Mouse (Mus musculus): ENCODE results near the gene Naaa. TPM values are rescaled to one million over a fixed set of nuclear protein-coding genes. Genes with fewer than 3 reads are reported as not detected.

The Naaa gene
- total RNA-seq, 2 experiments from 2014 or later = 5.8 to 11.9 TPM

DNA sequence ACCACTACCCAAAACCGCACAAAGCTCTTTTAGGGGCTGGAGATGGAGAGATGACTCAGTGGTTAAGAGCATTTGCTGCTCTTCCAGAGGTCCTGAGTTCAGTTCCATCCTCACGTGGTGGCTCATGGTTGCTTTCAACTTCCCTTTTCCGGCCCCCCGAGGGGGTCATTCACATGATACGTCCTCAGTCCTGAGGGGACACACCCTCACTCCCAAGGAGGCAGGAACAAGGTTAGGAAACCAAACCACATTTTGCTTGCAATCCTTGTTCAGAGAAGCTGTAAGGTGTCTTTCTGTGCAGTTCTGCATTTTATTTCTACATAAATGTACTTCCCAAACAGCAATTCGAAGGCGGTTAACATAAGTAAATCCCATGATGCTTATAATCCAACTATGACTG lies 7.5 kb downstream of the Naaa start:
- peak; percentile 94 for ATAC-seq (replicated peaks; ENCODE audit: poor library complexity, severe bottlenecking)

DNA sequence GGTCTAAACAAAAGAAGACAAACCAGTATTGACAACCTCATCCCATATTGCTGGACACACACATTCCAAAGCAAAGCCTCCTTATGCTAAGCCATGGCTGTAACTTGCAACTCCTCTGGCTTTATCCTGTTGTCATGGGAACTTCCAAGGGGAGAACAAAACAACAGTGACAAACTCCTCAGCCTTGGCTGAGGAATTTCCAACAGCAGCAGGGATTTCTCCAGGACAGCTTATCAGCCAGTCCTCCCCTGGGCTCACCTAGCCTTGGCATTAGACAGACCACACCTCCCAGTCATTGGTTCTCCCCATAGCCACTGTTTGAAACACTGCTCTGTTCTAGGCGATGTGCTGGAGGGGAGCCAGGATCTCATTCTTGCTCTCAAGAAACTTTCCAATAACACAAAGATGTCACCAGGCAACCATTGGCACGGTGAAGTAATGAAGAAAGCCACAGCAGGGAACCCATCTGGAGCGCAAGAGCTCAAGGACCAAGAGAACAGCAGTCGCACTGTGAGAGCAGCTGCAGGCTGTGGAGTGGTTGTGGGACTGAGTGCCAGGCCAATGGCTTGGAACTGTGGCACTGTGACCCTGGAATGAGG lies 14.1 kb downstream of the Naaa start:
- no peak for ATAC-seq (replicated peaks; ENCODE audit: poor library complexity, severe bottlenecking)

DNA sequence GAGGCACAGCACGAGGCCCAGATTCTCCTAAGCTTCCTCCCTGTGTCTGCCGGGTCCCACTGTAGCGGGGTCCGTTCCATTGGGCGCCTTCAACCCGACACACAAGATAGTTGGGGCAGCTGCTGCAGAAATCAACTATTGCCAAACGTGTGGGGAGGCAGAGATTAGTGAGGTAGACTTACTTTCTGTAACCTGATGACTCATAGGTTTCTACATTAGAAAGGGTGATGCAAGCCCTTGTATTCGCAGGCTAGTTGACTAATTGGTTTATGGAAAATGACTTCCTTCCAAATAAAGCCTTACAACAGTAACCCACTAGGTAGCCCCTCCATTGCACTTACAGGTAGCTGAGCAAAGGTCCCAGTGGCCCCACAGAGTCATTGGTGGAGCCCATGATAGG lies 15.3 kb downstream of the Naaa start:
- peak; percentile 80 for ATAC-seq (replicated peaks; ENCODE audit: poor library complexity, severe bottlenecking)

DNA sequence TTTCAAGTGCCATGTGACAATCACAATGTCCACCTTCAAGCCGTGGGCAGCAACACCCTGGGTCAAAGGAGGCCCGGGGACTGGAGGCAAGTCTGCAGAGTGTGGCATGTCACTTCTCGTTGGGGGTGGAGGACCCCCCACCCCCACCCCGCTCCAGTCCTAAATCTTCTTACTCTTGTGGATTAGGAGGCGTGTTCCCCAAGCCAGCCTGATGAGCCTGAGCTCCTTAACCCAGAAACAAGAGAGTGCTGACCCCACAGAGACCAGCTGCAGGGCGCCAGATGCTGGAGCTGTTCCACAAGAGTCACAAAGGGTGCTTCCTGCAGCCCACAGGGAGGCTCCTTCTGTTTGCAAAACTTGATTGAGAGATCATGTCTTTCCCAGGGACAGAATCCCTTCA lies 21.8 kb downstream of the Naaa start, which contains the start of gene Ppef2:
Gene Ppef2 (minus strand): TSS at position 61 of the 400 bp plus-strand sequence.
- ATAC-seq (replicated peaks; ENCODE audit: poor library complexity, severe bottlenecking) = no peak

DNA sequence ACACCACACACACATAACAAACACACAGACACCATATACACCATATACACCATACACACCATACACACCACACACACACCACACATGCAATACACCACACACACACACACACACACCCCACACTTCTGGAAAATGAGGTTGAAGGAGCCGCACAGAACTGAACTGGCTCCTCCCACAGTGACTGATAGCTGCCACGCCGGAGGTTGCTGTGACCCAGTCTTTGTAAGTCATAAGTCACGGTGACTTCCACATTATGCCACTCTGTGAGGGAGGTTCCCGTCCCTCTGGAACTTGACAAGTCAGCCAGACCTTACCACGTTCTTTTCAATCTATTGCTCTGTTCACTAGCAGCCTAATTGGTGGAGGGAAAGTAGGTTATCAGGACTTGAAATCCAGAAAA lies 23.5 kb downstream of the Naaa start:
- peak; percentile 61 for ATAC-seq (replicated peaks; ENCODE audit: poor library complexity, severe bottlenecking)

DNA sequence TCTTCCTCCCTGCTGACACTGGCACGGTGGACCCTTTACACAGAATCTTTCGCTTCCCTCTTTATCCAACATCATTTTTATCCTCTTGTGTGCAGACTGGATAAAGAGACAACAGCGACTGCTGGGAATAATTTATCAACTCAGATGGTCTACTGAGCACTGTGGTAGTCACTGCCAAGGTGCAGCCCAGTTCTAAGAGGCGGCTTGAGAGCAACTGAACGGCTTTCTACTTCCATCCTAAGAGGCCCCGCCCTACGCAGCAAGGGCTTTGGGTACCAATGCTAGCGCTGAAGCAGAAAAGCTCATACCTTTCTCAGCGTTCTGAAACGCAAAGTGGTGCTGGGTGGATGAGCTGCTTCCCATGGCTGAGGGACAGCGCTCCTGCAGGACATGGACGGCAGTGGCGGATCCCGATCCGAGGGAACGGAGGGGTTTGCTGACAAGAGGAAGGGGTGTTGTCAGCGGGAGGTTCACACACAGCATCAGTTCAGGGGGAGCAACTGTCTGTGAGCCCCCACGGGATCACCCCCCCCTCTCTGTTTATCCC lies 25.1 kb downstream of the Naaa start:
- peak; percentile 33 for ATAC-seq (replicated peaks; ENCODE audit: poor library complexity, severe bottlenecking)

DNA sequence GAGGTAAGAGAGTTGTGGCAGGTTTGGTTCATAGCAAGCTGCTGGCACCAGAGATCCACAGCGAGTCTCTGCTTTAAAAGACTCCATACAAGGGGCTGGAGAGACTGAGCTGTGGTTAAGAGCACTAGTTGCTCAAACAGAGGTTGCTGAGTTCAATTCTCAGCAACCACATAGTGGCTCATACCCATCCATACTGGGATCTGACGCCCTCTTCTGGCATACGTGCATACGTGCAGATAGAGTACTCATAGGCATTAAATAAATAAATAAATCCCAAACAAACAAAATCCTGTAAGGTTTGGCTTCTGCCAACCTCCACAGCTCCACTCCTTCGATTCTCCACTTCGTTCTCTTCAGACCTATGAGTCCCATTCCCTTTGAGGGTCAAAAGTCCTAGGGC lies 25.9 kb downstream of the Naaa start:
- ATAC-seq (replicated peaks; ENCODE audit: poor library complexity, severe bottlenecking) = no peak

DNA sequence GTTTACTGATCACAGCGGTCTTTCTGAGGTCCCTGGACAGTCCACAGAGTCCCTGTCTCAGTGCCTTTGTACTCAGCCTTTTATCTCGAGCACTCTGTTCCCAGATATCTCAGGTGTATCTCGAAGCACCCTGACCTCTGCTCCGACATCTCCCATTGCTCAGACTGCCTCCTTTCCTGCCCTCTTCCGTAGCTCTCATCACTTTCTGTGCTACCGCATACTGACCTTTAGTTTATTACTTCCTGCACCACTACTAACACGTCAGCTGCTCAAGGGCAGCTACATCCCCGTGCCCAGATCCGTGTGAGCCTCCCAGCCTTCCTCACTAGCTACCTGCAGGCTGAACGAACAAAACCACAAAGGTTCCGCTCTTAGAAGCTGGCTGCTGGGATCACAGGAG lies 29.4 kb downstream of the Naaa start:
- ATAC-seq (replicated peaks; ENCODE audit: poor library complexity, severe bottlenecking) = no peak

DNA sequence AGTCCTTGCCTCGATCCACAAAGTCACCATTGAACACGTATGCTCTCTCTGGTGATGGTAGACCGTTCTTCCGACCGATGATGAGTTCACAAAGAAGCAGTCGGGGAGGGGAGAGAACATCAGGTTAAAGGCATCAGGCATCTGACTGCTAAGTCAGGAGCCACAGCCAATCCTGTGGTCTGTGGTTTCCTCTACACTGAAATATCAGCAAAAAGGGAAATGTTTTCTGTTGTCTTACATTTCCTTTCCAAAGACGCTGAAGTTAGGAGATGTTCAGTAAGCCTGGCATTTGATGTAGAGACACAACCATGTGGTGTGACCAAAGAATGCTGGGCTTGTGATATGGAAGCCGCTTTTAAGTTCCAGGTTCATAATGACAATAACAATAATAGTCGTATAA lies 32.5 kb downstream of the Naaa start:
- peak; percentile 97 for ATAC-seq (replicated peaks; ENCODE audit: poor library complexity, severe bottlenecking)

DNA sequence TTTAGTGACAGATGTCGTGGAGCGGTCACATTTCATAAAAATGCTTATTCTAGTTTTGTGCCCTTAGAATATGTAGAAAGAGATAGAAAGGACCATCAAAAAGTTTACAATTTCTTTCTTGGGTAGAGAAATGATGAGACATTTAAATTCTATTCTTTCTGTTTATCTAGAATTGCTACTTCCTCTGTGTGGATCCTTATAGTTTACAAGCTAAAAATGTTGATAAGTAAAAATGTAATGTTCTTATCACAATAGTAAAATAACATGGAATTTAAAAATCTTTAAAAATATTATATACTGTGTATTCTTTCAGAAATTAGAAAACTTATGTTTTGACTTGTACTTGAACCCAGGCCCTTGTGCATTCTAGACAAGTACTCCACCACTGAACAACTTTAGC lies 33.1 kb downstream of the Naaa start:
- ATAC-seq (replicated peaks; ENCODE audit: poor library complexity, severe bottlenecking) = no peak

DNA sequence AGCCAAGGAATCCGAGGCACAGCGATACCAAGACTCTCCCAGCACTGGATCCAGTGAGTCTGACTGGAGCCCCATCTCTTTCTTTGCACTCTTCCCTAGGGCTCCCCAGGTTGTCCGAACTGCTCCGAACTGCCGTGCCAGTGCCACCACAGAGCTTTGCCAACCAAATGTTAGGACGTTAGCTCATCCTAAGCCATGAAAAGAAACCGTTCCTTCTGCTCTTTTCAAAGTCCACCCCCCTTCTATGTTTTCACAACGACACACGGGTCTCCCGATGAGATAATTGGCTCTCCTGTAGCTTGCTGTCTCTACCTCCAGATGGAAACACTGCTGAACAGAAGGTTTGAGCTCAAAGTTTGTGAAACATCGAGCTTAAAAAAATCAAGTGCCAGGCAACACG lies 37.2 kb downstream of the Naaa start:
- ATAC-seq (replicated peaks; ENCODE audit: poor library complexity, severe bottlenecking) = no peak

DNA sequence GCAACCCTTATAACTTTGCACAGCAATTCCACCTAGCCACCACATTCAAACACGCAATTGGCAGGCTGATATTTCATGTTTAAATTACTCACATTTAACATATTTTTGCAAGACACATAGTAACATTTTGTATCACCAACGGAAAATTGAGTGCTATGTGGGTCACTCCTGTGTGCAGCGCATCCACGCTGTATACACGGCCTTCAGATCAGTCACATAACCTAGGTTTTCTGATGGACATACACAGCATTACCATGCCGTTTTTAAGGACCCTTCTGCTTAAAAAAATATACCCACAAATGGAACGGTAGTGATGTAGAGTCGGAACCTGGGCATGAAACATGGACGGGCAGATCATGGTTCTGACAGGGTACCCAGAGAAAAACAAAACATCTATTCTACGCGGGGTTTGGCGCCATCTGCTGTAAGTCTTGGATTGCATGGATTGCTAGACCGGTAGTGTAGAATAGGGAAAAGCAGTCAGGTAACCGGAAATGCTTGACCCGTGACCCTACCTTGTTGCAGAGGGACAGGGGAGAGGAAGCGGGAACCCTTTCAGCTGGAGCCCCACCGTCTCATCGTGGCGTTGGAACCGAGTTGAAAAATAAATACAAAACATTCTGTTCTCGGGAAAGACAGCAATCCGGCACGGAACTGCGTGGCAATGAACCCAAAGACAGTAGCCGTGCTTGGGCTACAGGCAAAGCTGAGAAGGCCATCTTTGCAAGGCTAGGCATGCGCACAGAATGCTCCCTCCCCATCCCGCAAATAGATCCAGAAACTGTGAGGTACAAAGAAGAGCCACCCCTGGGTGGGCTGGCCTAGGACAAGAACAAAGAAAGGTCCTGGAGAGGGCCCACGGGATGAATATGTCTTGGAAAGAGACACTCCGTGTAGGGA lies 38.4 kb downstream of the Naaa start:
- ATAC-seq (replicated peaks; ENCODE audit: poor library complexity, severe bottlenecking) = peak; percentile 49

DNA sequence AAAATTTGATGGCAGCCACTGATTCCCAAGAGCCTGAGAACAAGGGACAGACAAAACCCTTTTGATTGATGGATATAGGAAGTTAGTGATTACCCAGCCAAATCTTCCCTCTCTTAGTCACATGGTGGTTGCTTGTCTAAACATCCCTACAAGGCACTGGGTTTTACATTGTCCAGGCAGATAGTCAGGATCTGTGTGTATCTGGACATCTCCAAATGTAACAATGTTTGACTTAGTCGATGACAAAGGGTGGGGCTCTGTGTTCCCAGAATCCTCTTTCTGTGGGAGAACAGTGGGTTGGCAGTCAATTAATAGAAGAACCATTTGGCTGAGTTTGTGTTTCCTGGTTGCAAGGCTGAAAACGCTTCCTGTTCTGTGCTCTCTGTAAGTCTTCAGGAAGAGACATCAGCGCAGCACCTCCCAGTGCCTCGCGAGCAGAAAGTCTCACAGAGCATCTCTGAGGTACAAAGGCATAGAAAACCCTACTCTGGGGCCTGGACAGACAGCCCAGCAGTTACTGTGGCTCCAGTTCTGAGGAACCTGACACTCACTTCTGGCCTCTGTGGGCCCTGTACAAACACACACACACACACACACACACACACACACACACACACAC lies 42.9 kb downstream of the Naaa start:
- no peak for ATAC-seq (replicated peaks; ENCODE audit: poor library complexity, severe bottlenecking)

DNA sequence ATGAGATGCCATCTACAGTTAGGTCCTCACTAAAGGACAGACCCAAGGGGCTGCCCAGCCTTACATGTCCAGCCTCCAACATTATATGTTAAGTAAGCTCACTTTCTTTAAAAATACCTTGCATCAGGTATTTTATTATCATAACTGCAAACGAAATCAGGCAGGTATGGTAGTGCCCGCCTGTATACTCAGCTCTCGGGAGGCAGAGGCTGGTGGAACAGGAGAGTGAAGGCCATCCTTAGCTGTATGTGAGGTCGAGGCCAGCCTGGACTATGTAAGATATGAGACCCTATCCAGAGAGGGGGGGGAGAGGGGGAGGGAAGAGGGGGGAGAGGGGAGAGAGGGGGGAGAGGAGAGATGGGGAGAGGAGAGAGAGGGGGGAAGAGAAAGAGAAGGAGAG lies 44.6 kb downstream of the Naaa start:
- no peak for ATAC-seq (replicated peaks; ENCODE audit: poor library complexity, severe bottlenecking)

DNA sequence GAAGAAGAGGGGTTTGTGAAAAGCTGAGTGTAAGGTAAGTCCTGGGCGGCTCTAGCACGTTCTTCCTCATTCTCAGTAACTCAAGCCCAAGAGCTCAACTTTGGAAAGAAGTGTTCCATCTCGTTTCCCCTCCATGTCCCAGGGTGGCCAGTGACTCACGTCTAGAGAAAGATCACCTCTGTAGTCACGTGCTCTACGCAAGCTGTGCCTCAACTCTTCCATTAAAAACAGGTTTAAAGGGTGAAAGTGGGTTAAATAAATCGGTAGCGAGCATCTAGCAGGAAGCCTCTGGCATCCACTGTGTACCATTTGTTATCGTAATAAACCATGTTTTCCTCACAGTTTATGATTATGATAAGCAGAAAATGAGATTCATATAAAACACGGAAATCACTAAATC lies 46.1 kb downstream of the Naaa start:
- no peak for ATAC-seq (replicated peaks; ENCODE audit: poor library complexity, severe bottlenecking)

DNA sequence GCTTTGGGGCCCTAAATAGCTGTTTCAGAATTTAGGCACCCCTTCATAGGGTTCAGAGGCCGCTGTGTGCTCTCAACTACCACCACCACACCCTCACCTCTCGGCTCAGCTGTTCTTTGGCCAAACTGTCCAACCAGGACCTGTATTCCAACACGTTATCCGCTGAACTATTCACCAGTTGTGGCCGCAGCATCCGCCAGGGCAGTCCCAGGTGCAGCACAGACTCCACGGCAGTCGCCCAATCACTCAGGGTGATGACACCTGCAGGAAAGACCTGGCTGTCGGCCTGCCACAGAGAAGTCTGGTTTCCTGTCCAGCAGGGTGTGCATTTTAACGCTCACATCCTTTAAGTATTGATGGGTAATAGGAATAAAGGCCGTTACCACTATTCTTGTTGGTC lies 47.7 kb downstream of the Naaa start:
- no peak for ATAC-seq (replicated peaks; ENCODE audit: poor library complexity, severe bottlenecking)

DNA sequence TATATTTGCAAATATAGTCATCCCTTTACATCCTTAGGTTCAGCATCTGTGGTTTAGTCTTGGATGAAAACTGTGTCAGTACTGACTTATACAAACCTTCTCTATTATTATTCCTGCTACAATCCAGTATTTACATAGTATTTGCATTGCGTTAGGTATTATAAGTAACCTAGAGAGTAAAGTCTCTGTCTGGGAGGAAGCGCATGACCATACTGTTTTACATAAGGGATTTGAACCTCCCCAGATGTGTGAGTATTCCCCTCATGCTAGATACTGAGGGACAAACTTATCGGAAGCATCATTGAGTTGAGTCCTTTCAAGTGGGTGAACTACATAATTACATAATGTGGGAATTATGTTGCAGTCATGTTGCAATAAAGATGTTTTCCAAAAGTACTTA lies 48.5 kb downstream of the Naaa start:
- ATAC-seq (replicated peaks; ENCODE audit: poor library complexity, severe bottlenecking) = no peak

DNA sequence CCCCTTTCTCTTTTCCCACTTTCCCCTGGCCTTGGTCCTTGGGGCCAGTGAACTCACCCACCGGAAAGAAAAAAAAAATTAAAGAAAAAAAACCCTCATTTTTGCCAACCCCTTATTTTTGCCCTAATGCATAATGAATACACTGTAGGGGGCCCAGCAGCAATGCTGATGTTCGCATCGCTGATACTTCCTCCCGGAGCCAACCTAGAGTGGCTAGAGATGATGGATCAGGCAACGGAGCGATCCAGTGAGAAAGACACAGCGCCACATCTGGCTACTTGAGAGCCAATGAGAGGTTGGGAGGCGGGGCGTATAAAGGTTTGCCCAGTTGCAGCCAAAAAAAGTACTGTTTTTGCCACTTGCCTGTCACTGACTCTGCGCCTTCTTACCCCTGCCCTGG lies 49.2 kb downstream of the Naaa start:
- peak; percentile 30; the same call in 1 of the 2 replicates for ATAC-seq (replicated peaks; ENCODE audit: poor library complexity, severe bottlenecking)

DNA sequence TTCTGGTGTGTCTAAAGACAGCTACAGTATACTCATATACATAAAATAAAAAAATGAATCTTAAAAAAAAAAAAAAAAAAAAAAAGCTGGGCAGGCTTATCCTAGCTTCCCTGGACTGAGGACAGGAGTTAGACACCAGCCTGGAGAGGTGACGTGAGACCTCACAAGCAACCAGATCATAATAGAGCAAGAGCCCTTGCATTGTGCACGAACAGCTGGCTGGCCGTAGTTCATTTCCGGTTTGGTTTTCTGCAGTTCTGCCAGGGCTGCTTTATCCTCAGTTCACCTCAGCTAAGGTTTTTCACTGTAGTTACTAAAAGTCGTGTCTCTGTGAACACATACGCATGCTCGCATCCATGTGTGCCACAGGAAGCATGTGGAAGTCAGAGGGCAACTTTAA lies 50.2 kb downstream of the Naaa start:
- ATAC-seq (replicated peaks; ENCODE audit: poor library complexity, severe bottlenecking) = peak; percentile 22; the same call in 1 of the 2 replicates

DNA sequence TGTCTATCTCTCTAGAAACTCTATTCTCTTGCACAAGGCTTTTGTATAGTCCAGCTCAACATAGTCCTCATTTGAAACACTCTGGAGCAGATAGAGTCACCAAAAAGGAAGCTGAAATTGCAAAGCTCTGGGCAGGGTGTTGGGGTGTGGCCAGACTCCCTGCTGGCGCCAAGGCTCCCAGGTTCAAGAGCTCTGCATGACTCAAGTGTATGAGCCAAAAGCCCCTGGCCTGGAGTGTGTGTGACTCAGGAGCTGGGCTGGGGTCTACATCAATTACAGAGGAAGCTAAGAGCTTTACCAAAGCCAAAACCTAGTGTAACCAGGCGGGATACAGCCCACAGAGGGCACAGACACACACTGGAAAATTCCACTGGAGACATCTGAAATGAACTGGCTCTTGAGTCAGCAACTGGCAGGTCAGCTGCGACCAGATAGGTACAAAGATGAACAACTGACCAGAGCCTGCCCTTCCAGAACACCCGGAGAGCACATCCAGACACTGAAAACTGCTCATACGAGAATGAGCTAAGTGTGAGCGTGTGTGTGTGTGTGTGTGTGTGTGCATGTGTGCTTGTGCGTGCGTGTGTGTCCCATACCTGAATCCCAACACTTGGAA lies 57.6 kb downstream of the Naaa start:
- ATAC-seq (replicated peaks; ENCODE audit: poor library complexity, severe bottlenecking) = peak; percentile 55

DNA sequence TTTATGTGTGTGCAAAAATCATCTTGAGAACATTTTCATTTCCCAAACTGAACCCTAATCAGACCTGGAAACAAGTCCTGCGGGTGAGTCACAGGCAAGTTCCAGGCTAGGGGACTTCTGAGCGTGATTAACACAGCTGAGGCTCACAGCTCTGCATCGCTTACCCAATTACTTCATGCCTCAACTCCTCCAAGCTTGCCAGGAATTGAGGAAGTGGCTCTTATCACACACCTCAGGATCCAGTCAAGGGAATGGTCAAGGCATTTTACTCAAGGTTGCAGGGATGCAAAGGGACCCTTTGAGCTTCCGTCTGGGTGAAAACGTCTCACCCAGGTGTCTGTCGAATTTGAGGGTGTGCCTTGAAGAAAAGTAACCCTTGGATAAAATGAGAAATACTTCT lies 58.1 kb downstream of the Naaa start:
- peak; percentile 88 for ATAC-seq (replicated peaks; ENCODE audit: poor library complexity, severe bottlenecking)

Measured in granulocyte monocyte progenitor cell, adult 5-6 weeks (primary cell).